Mouse (Mus musculus) urinary bladder, adult 2 months (tissue): ENCODE results near the gene Irf2. TPM values are rescaled to one million over a fixed set of nuclear protein-coding genes. Genes with fewer than 3 reads are reported as not detected.

Experiments used
- DNase-seq: peaks from one replicate; pipeline ENCODE4 v3.0.0; 2022; ENCODE audit warnings: low spot score
- polyA plus RNA-seq: library from polyadenylated mRNA; depleted of rRNA; stranded (reverse); fragments of >200 nt; gene quantifications from 2 replicates; pipeline ENCODE4 v1.2.3, GENCODE M21; 2012

Irf2 gene
- polyA plus RNA-seq, 1 experiment: 15.0 TPM

GRCm38 (mm10) chr8:46755731-46756333 is 16.3 kb downstream of the Irf2 start:
- no peak for DNase-seq

- DNase-seq: no peak
These were observed 18.1 kb downstream of the Irf2 start for GRCm38 (mm10) chr8:46757613-46758012.

GRCm38 (mm10) chr8:46758131-46758530 is 18.6 kb downstream of the Irf2 start:
- no peak for DNase-seq

GRCm38 (mm10) chr8:46758676-46759075 is 19.1 kb downstream of the Irf2 start:
- no peak for DNase-seq

- DNase-seq: no peak
These were observed 20.0 kb downstream of the Irf2 start for GRCm38 (mm10) chr8:46759562-46759961.

- no peak for DNase-seq
These were observed 21.2 kb downstream of the Irf2 start for GRCm38 (mm10) chr8:46760701-46761100.

- DNase-seq: no peak
These were observed 21.9 kb downstream of the Irf2 start for GRCm38 (mm10) chr8:46761454-46761853.

GRCm38 (mm10) chr8:46769408-46770180 is 30.1 kb downstream of the Irf2 start:
- no peak for DNase-seq

- DNase-seq: no peak
These were observed 31.5 kb downstream of the Irf2 start for GRCm38 (mm10) chr8:46770905-46771516.

- DNase-seq: no peak
These were observed 33.3 kb downstream of the Irf2 start for GRCm38 (mm10) chr8:46772801-46773200.

- DNase-seq: no peak
These were observed 38.4 kb downstream of the Irf2 start for GRCm38 (mm10) chr8:46777760-46778460.

- no peak for DNase-seq
These were observed 41.6 kb downstream of the Irf2 start for GRCm38 (mm10) chr8:46781067-46781657.

- DNase-seq: no peak
These were observed 42.7 kb downstream of the Irf2 start for GRCm38 (mm10) chr8:46782254-46782653.

GRCm38 (mm10) chr8:46785070-46785469 is 45.5 kb downstream of the Irf2 start:
- no peak for DNase-seq

- DNase-seq: no peak
These were observed 46.4 kb downstream of the Irf2 start for GRCm38 (mm10) chr8:46785926-46786325.

GRCm38 (mm10) chr8:46789091-46789881 is 49.8 kb downstream of the Irf2 start:
- DNase-seq: no peak

GRCm38 (mm10) chr8:46791664-46792371 is 52.3 kb downstream of the Irf2 start:
- no peak for DNase-seq

- no peak for DNase-seq
These were observed 53.1 kb downstream of the Irf2 start for GRCm38 (mm10) chr8:46792653-46793052.

GRCm38 (mm10) chr8:46793248-46793647 is 53.7 kb downstream of the Irf2 start:
- no peak for DNase-seq

- DNase-seq: no peak
These were observed 54.8 kb downstream of the Irf2 start for GRCm38 (mm10) chr8:46794317-46794716.

GRCm38 (mm10) chr8:46799212-46799611 is 59.7 kb downstream of the Irf2 start:
- no peak for DNase-seq
